Mouse (Mus musculus) heart, embryonic 10.5 days (tissue): ENCODE measurements at regions not wholly inside any gene's neighbourhood (a gene's known extent, or its start where the extent isn't known, plus 50 kb on each side); places are given as distances from the start of the nearest gene placed in this dataset.

ENCODE experiments used
- DNase-seq: peaks from one replicate; pipeline ENCODE4 v3.0.0-alpha.2; 2017; ENCODE audit warnings: low spot score
- H3K27ac ChIP-seq: fragments of 300-500 bp; sonication (generic); 2 replicates; pipeline ENCODE4 v1.5.1; 2016; ENCODE audit warnings: mild to moderate bottlenecking
- H3K27me3 ChIP-seq: fragments of 300-500 bp; sonication (generic); 2 replicates; pipeline ENCODE4 v1.6.1; 2016; ENCODE audit warnings: mild to moderate bottlenecking; ENCODE audit not compliant: poor library complexity, insufficient read depth, severe bottlenecking
- H3K36me3 ChIP-seq: fragments of 300-500 bp; sonication (generic); 2 replicates; pipeline ENCODE4 v1.6.1; 2016; ENCODE audit warnings: mild to moderate bottlenecking, moderate library complexity
- H3K4me1 ChIP-seq: fragments of 300-500 bp; sonication (generic); 2 replicates; pipeline ENCODE4 v1.6.1; 2016; ENCODE audit warnings: mild to moderate bottlenecking
- H3K4me3 ChIP-seq: fragments of 300-500 bp; sonication (generic); 2 replicates; pipeline ENCODE4 v1.5.1; 2016; ENCODE audit warnings: mild to moderate bottlenecking, moderate library complexity
- H3K9me3 ChIP-seq: fragments of 300-500 bp; sonication (generic); 2 replicates; pipeline ENCODE4 v1.6.1; 2016; ENCODE audit warnings: mild to moderate bottlenecking, moderate library complexity
- WGBS: fragments of 180-500 bp; shearing (Covaris S2); methylation state at CpG from one replicate; pipeline ENCODE4 v1.1.7; 2016; 5-methylcytosine and 5-hydroxymethylcytosine counted together

- Histone ChIP-seq H3K27ac (no peak overlapping the region), H3K4me3 (peak overlapping the region; percentile 55), H3K4me1 (peaks cover 8% of the 10 kb centered on the region), H3K27me3 (peaks cover 42% of the 10 kb centered on the region), H3K36me3 (no peaks in the 10 kb centered on the region), H3K9me3 (no peaks in the 10 kb centered on the region)
- DNase-seq, result no peak
- 9% methylated on average over 27 of the region's 27 CpGs for WGBS
These were observed 529.9 kb upstream of the Adam5 start for GRCm38 (mm10) chr8:25353822-25354770.

- Histone ChIP-seq H3K4me1 (peaks cover 8% of the 10 kb centered on the region), H3K9me3 (no peaks in the 10 kb centered on the region), H3K27ac (no peak overlapping the region), H3K4me3 (peak overlapping the region; percentile 55), H3K36me3 (no peaks in the 10 kb centered on the region), H3K27me3 (peaks cover 42% of the 10 kb centered on the region)
- 34% methylated on average over 7 of the region's 7 CpGs for WGBS
- DNase-seq, result no peak
These were observed 529.2 kb upstream of the Adam5 start for GRCm38 (mm10) chr8:25353405-25353804.

GRCm38 (mm10) chr8:25348003-25348683 is 524.0 kb upstream of the Adam5 start:
- H3K36me3 ChIP-seq, result no peaks in the 10 kb centered on the region
- H3K27me3 ChIP-seq, result peaks cover 21% of the 10 kb centered on the region
- no peaks in the 10 kb centered on the region for H3K4me1 ChIP-seq
- no peak overlapping the region for H3K27ac ChIP-seq
- WGBS, result 90% methylated on average over 10 of the region's 10 CpGs
- DNase-seq, result no peak
- no peak overlapping the region for H3K4me3 ChIP-seq
- H3K9me3 ChIP-seq, result no peaks in the 10 kb centered on the region

DNA sequence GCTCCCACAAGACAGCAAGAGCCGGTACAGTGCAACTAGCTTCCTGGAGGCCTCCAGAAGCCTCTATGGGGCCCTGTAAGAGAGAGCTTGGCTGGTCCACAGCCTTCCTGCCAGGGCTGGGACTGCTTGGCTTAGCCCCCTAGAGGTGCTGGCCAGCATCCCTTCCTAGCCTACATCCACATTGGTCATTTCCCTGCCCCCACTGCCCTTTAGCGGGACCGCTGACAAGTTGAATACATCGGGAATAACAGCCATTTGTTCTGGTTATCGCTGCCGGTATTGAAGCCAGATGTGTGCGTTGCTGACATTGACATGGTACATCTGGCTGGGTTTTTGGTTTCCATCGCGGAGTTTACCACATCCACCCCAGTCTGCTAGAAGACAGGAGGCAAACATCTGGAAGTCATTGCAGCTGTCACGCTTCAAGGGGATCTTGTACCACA is 519.0 kb upstream of the Adam5 start:
- DNase-seq, result no peak
- Histone ChIP-seq H3K27me3 (no peaks in the 10 kb centered on the region), H3K9me3 (no peaks in the 10 kb centered on the region), H3K27ac (no peak overlapping the region), H3K36me3 (no peaks in the 10 kb centered on the region), H3K4me3 (0 out of 2 replicates have a peak overlapping the region, but pooled peaks have one; percentile 8), H3K4me1 (peaks cover 4% of the 10 kb centered on the region; the same call in 1 of the 2 replicates)
- 61% methylated on average over 10 of the region's 10 CpGs for WGBS

GRCm38 (mm10) chr8:25342501-25342900 is 518.3 kb upstream of the Adam5 start:
- DNase-seq, result no peak
- Histone ChIP-seq H3K27me3 (no peaks in the 10 kb centered on the region), H3K27ac (0 out of 2 replicates have a peak overlapping the region, but pooled peaks have one; percentile 12), H3K4me3 (no peak overlapping the region), H3K9me3 (no peaks in the 10 kb centered on the region), H3K4me1 (peaks cover 4% of the 10 kb centered on the region; the same call in 1 of the 2 replicates), H3K36me3 (no peaks in the 10 kb centered on the region)
- WGBS, result 74% methylated on average over 5 of the region's 5 CpGs

DNA sequence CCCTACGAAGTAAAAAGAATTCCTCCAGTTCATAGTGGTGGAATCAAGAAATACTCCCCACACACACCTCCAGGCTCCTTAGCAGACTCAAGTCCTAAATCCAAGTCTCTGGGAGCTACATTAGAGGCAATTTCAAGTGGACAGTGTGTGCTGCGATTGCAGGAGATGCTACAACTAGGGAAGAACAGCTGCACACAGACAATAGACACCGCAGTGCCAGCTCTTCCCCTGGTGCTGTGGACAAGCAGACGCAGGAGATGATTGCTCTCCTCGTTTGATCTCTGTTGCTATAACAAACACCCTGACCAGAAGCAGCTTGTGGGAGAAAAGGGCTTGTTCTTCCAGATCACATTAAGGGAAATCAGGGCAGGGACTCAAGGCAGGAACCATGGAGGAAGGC is 517.1 kb upstream of the Adam5 start:
- DNase-seq, result no peak
- no peaks in the 10 kb centered on the region for H3K27me3 ChIP-seq
- H3K9me3 ChIP-seq, result no peaks in the 10 kb centered on the region
- no peak overlapping the region for H3K4me3 ChIP-seq
- H3K27ac ChIP-seq, result no peak overlapping the region
- H3K4me1 ChIP-seq, result peaks cover 4% of the 10 kb centered on the region; the same call in 1 of the 2 replicates
- WGBS, result 73% methylated on average over 5 of the region's 5 CpGs
- no peaks in the 10 kb centered on the region for H3K36me3 ChIP-seq

DNA sequence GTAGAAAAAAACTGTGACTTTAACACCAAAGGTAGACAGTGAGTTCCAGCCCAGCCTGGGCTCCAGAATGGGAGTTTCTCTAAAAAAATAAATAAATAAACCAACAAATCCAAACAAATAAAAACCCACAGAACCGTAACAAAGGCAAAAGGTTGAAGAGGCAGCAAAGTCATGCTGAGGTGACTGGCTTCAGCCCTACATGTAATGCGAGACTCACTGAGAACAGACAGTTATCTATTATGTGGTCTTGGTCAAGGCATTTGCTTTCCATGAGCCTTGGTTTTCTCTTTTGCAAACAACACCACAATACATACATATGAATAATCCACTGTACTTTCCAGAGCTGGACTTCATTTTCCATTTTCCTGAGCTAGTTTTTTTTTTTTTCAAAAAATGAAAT is 516.6 kb upstream of the Adam5 start:
- 70% methylated on average over 2 of the region's 2 CpGs for WGBS
- Histone ChIP-seq H3K4me3 (no peak overlapping the region), H3K27ac (no peak overlapping the region), H3K9me3 (no peaks in the 10 kb centered on the region), H3K4me1 (peaks cover 4% of the 10 kb centered on the region; the same call in 1 of the 2 replicates), H3K36me3 (no peaks in the 10 kb centered on the region), H3K27me3 (no peaks in the 10 kb centered on the region)
- DNase-seq, result no peak

DNA sequence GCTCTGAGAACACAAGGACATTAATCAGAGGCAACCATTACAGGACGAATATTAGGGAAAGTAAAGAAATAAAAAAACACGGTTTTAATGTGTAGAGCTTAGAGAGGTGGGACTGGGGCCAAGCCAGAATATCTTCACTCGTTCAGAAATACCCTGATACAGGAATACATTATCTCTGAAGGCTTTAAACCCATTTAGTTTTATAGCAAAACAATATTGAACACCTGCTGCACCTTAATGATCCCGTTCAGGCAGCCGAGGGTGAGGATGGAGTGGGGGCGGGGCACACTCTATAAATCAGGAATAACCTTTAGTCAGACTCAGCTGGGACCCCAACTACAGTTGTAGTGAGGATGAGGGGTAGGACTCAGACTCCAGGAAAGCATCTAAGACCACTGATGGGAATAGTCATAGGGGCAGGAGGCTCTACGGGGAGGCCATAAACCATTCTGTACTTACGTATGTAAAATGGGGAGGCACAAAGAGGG is 508.0 kb upstream of the Adam5 start:
- Histone ChIP-seq H3K4me1 (peaks cover 7% of the 10 kb centered on the region; the same call in 1 of the 2 replicates), H3K36me3 (no peaks in the 10 kb centered on the region), H3K4me3 (no peak overlapping the region), H3K27me3 (no peaks in the 10 kb centered on the region), H3K9me3 (no peaks in the 10 kb centered on the region), H3K27ac (no peak overlapping the region)
- WGBS, result 82% methylated on average over 8 of the region's 8 CpGs
- no peak for DNase-seq

- no peak overlapping the region for H3K4me3 ChIP-seq
- no peaks in the 10 kb centered on the region for H3K27me3 ChIP-seq
- H3K27ac ChIP-seq, result 0 out of 2 replicates have a peak overlapping the region, but pooled peaks have one; percentile 22
- no peaks in the 10 kb centered on the region for H3K9me3 ChIP-seq
- peaks cover 7% of the 10 kb centered on the region; the same call in 1 of the 2 replicates for H3K4me1 ChIP-seq
- H3K36me3 ChIP-seq, result no peaks in the 10 kb centered on the region
- no peak for DNase-seq
- WGBS, result 51% methylated on average over 7 of the region's 7 CpGs
These were observed 507.1 kb upstream of the Adam5 start for GRCm38 (mm10) chr8:25331161-25331776.

GRCm38 (mm10) chr8:25329791-25330190 is 505.6 kb upstream of the Adam5 start:
- no peak overlapping the region for H3K4me3 ChIP-seq
- H3K27me3 ChIP-seq, result no peaks in the 10 kb centered on the region
- peaks cover 7% of the 10 kb centered on the region; the same call in 1 of the 2 replicates for H3K4me1 ChIP-seq
- DNase-seq, result no peak
- no peaks in the 10 kb centered on the region for H3K36me3 ChIP-seq
- no peaks in the 10 kb centered on the region for H3K9me3 ChIP-seq
- 66% methylated on average over 1 of the region's 1 CpGs for WGBS
- no peak overlapping the region for H3K27ac ChIP-seq

DNA sequence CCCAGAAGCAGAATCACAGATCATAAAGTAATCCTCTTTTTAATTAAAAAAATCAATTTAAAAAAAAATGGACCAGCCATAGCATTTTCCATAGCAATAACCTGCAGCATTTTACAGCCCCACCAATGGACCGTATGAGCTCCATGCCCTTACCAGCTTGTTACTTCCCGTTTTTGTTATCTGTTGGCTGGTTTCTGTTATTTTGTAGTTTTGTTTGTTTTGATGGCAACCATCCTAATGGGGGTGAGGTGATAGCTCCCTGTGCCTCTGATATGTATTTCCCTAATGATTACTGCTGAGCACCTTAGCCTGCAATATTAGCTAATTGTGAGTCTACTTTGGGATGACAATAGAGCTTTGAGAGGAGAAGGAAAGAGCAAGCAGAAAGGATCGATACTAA is 504.1 kb upstream of the Adam5 start:
- 62% methylated on average over 3 of the region's 3 CpGs for WGBS
- H3K36me3 ChIP-seq, result no peaks in the 10 kb centered on the region
- H3K4me1 ChIP-seq, result peaks cover 7% of the 10 kb centered on the region; the same call in 1 of the 2 replicates
- no peaks in the 10 kb centered on the region for H3K27me3 ChIP-seq
- H3K27ac ChIP-seq, result no peak overlapping the region
- no peak overlapping the region for H3K4me3 ChIP-seq
- no peaks in the 10 kb centered on the region for H3K9me3 ChIP-seq
- no peak for DNase-seq

DNA sequence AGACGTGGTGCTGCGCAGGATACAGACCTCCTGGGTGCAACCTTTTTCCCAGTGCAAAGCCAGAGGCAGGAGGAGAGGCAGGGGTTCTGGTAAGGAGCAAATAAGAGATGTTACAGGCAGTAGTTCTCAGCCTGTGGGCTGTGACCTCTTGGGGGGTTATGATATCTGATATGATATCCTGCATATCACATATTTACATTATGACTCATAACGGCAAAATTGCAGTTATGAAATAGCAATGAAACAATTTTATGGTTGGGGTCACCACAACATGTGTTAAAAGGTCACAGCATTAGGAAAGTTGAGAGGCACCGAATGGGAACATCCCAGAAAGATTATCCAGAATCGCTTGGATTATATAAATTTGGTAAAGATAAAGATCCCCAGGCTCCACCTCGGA is 502.8 kb upstream of the Adam5 start:
- Histone ChIP-seq H3K36me3 (no peaks in the 10 kb centered on the region), H3K4me3 (no peak overlapping the region), H3K9me3 (no peaks in the 10 kb centered on the region), H3K27ac (no peak overlapping the region), H3K4me1 (peaks cover 7% of the 10 kb centered on the region; the same call in 1 of the 2 replicates), H3K27me3 (no peaks in the 10 kb centered on the region)
- DNase-seq, result no peak
- WGBS, result 73% methylated on average over 6 of the region's 6 CpGs
